Mouse (Mus musculus) embryonic facial prominence, embryonic 12.5 days (tissue): ENCODE results near the gene Pm20d1. TPM values are rescaled to one million over a fixed set of nuclear protein-coding genes. Genes with fewer than 3 reads are reported as not detected.
A peak's percentile ranks its signal among the peaks of the same experiment; 100 is the strongest.
"Not testable (repeated sequence)": the region's sequence is repeated elsewhere in the genome, so short reads cannot be mapped to it uniquely, and the experiment has no call there.

Experiments
- ATAC-seq: fragments of 200-750 bp; cut with Nextera tagmentation; 2 replicates; pipeline ENCODE4 v1.8.0; 2017; ENCODE audit not compliant: insufficient number of reproducible peaks, insufficient read depth, low FRiP score, low TSS enrichment
- H3K27ac ChIP-seq: fragments of 300-500 bp; sonication (generic); 2 replicates; pipeline ENCODE4 v1.5.1; 2016; ENCODE audit warnings: mild to moderate bottlenecking
- H3K27me3 ChIP-seq: fragments of 300-500 bp; sonication (generic); 2 replicates; pipeline ENCODE4 v1.6.1; 2016; ENCODE audit warnings: mild to moderate bottlenecking, moderate library complexity
- H3K36me3 ChIP-seq: fragments of 300-500 bp; sonication (generic); 2 replicates; pipeline ENCODE4 v1.6.1; 2016; ENCODE audit warnings: mild to moderate bottlenecking
- H3K4me1 ChIP-seq: fragments of 300-500 bp; sonication (generic); 2 replicates; pipeline ENCODE4 v1.6.1; 2016
- H3K4me2 ChIP-seq: fragments of 300-500 bp; sonication (generic); replicated peaks from 2 replicates; pipeline ENCODE4 v1.6.1; 2016; ENCODE audit warnings: mild to moderate bottlenecking, moderate library complexity
- H3K4me3 ChIP-seq: fragments of 300-500 bp; sonication (generic); 2 replicates; pipeline ENCODE4 v1.5.1; 2016; ENCODE audit warnings: mild to moderate bottlenecking
- H3K9ac ChIP-seq: fragments of 300-500 bp; sonication (generic); 2 replicates; pipeline ENCODE4 v1.6.1; 2016; ENCODE audit warnings: mild to moderate bottlenecking, moderate library complexity
- H3K9me3 ChIP-seq: fragments of 300-500 bp; sonication (generic); 2 replicates; pipeline ENCODE4 v1.6.1; 2016; ENCODE audit warnings: mild to moderate bottlenecking, moderate library complexity
- WGBS: fragments of 180-500 bp; shearing (Covaris S2); methylation state at CpG from one replicate; pipeline ENCODE4 v1.1.7; 2016; 5-methylcytosine and 5-hydroxymethylcytosine counted together
- polyA plus RNA-seq: library from polyadenylated mRNA; unstranded; fragments of >200 nt; fragmentation: Nextera tagmentation; extraction: Ambion mirVana; gene quantifications from 2 replicates; pipeline ENCODE4 v1.2.1, GENCODE M21; 2016

The Pm20d1 gene
- polyA plus RNA-seq, 1 experiment from 2014 or later = 0.32 TPM

DNA sequence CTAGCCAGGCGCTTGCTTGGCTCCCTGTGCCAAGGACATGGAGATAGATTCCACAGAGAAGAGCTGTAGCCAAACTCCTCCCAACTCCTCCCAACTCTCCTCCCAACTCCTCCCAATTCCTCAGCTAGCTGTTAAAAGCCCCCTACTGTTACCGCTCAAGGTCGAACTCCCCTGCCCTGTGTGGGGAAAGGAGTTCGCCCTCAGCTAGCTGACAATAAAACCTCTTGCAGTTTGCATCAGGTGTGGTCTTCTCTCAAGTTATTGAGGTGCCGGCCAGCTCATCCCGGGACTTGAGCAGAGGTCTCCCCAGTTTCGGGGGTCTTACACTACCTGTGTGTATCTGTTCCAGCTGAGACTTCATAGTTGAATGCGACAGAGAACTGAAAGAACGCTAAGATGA is 23.2 kb downstream of the Pm20d1 start:
- H3K4me3 ChIP-seq, H3K4me1 ChIP-seq, H3K9me3 ChIP-seq, H3K36me3 ChIP-seq, ATAC-seq, H3K9ac ChIP-seq, H3K27me3 ChIP-seq, H3K27ac ChIP-seq, H3K4me2 ChIP-seq: not testable (repeated sequence)
- WGBS = 68% methylated on average over 9 of the region's 9 CpGs

DNA sequence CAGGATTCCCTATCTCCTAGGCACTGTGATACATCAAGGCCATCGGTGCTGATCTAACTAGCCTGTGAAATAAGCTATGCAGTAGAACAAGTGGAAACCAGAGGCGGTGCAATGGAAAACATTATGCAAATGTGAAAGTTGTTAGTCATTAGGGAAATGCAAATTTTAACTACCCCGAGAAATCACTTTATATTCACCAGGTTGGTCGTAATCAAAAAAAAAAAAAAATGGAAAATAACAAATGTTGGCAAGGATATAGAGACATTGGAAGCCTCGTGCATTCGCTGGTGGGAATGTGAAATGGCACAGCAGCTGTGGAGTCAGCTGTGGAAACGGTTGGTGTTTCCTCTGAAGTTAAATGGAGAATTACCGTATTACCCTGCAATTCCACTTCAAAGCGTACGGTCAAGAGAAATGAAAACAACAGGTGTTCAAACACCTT is 23.7 kb downstream of the Pm20d1 start:
- Histone ChIP-seq H3K4me2 (no peak overlapping the region), H3K27ac (no peak overlapping the region)

DNA sequence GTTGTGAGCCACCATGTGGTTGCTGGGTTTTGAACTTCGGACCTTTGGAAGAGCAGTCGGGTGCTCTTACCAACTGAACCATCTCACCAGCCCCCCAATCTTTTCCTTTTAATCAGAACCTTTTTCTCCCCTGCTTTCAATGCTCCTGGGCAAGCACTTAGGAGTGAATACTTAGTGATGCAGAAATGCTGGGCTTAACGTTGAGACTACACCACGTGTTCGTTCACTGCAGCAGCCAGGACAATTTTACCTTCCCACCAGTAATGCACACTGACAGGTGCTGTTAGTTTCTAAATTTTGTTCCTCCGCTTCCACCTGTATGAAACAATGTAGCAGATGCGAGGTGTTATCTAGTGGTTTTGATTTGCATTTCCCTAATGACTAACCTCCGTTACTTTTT is 25.1 kb downstream of the Pm20d1 start:
- no peak for ATAC-seq
- no peak overlapping the region for H3K9ac ChIP-seq
- H3K4me2 ChIP-seq = no peak overlapping the region
- no peaks in the 10 kb centered on the region; the same call in 1 of the 2 replicates for H3K9me3 ChIP-seq
- peaks cover 4% of the 10 kb centered on the region; the same call in 1 of the 2 replicates for H3K4me1 ChIP-seq
- no peak overlapping the region for H3K4me3 ChIP-seq
- no peak overlapping the region for H3K27ac ChIP-seq
- no peaks in the 10 kb centered on the region for H3K36me3 ChIP-seq
- 70% methylated on average over 8 of the region's 8 CpGs for WGBS
- H3K27me3 ChIP-seq = no peaks in the 10 kb centered on the region

More for the DNA sequence above, 23.7 kb downstream of the Pm20d1 start:
- WGBS = 80% methylated on average over 10 of the region's 10 CpGs
- Histone ChIP-seq H3K4me1 (no peaks in the 10 kb centered on the region), H3K27me3 (no peaks in the 10 kb centered on the region), H3K36me3 (no peaks in the 10 kb centered on the region), H3K9ac (no peak overlapping the region), H3K9me3 (no peaks in the 10 kb centered on the region; the same call in 1 of the 2 replicates), H3K4me3 (no peak overlapping the region)
- no peak for ATAC-seq

DNA sequence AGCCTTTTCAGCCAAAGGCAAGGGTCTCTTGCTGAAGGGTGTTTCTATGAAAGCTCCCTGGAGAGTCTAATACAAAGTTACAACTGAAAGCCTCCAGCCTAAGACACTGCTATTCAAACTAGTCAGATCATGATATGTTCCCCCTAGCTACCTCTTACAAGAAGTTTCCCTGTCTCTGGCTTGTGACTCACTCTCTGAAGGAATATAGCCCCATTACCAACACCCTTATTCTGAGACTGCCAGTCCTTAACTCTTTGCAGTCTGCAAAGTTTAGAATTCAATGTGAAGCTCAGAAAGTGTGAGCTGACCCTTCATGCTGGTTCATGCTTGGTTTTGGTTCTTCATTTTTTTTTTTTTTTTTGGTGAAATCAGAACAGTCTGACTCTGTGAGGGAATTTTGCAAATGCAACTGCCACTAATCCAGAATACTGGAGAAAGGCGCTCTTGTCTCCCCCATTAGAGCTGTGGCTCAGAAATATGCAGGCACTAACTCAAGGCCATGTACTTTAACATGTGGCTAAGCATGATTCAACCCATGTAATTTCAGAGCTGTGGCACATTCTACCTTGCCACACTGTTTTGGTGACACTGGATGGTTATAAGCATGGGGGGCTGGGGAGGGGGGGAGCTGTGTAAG is 25.8 kb downstream of the Pm20d1 start:
- no peaks in the 10 kb centered on the region for H3K27me3 ChIP-seq
- no peak overlapping the region for H3K4me2 ChIP-seq
- H3K36me3 ChIP-seq = no peaks in the 10 kb centered on the region
- WGBS = 85% methylated on average over 1 of the region's 1 CpGs
- no peaks in the 10 kb centered on the region; the same call in 1 of the 2 replicates for H3K9me3 ChIP-seq
- no peak overlapping the region for H3K27ac ChIP-seq
- ATAC-seq = no peak
- H3K4me3 ChIP-seq = no peak overlapping the region
- H3K4me1 ChIP-seq = peaks cover 4% of the 10 kb centered on the region; the same call in 1 of the 2 replicates
- no peak overlapping the region for H3K9ac ChIP-seq

DNA sequence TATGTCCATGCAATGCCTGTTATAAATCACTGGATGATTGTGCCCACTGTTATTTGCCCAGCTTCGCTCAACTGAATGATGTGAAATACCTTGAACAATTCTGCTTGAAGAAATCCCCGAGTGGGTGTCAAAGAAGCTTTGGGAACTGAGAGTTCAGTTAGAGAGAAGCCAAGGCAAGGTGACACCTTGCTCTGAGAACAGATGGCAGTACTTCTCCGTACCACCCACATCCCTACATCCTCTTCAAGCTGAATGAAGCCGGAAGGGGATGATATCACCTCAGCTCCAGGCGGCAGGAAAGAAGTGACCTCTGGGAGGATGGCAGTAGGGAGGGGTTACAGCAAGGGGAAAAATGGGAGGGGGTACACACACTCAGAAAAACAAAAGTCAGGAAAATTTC is 26.4 kb downstream of the Pm20d1 start:
- no peak for ATAC-seq
- Histone ChIP-seq H3K9ac (no peak overlapping the region), H3K9me3 (no peaks in the 10 kb centered on the region; the same call in 1 of the 2 replicates), H3K4me2 (no peak overlapping the region), H3K27ac (no peak overlapping the region), H3K36me3 (no peaks in the 10 kb centered on the region), H3K4me1 (peaks cover 4% of the 10 kb centered on the region; the same call in 1 of the 2 replicates), H3K27me3 (no peaks in the 10 kb centered on the region), H3K4me3 (no peak overlapping the region)
- 52% methylated on average over 5 of the region's 5 CpGs for WGBS

DNA sequence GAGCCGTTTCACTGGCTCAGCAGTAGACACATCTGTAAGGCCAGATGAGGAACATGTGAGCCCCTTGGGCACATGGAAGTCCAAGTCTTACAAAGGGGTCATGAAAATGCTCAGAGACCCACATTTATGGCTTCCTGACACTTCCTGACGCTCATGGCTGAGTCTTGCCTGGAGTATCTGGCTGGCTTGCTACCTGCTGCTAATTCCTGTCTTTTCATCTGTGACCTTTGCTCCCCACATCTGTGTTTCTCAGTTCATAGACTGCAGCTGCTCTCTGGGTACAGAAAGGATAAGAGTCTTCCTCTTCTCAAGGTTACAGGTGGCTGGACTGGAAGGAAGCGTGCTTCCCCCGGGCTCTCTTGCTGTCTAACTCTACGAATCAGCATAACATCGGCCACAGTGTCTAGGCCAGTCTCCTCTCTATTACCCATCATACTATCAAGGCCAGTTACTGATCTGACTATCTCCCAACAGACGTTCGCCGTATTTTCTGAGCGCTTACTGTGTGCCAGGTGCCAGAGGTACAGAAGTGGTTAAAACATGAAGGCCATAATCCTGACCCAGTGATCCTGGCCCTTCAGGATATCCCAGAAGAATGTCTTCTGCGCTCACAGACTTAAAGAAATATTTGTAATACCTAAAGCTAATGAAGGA is 27.5 kb downstream of the Pm20d1 start:
- no peak for ATAC-seq
- WGBS = 80% methylated on average over 11 of the region's 11 CpGs
- no peaks in the 10 kb centered on the region for H3K36me3 ChIP-seq
- H3K4me1 ChIP-seq = peaks cover 11% of the 10 kb centered on the region
- no peak overlapping the region for H3K4me3 ChIP-seq
- no peak overlapping the region for H3K27ac ChIP-seq
- H3K9me3 ChIP-seq = no peaks in the 10 kb centered on the region
- no peak overlapping the region for H3K9ac ChIP-seq
- no peaks in the 10 kb centered on the region for H3K27me3 ChIP-seq
- H3K4me2 ChIP-seq = no peak overlapping the region

DNA sequence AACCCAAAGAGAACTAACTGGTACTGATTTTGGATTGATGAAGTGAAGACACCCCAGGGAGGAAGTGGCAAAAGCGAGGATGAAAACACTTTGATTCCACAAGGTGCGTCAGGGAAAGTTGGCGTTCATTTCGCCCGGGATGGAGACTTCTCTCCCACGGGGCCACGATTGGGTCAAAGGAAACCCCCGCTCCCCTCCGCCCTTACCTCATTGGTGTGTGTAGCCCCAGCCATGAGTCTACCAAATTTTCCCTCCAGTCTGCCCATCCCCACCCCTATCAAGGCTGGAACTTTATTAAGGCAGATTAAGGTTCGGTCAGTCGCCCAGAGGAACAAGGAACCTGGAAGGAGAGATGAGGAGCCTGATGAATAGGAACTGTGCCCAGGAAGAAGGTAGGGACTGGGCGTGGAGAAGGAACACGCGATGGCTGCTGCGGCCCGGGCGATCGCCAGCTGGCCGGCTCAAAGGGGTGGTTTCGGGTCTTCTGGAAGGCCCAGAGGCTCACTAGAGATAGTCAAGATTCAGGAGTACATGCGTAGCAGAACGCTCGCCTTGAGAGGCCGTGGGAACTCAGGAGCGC is 30.1 kb downstream of the Pm20d1 start, which contains the start of gene Slc41a1:
Gene Slc41a1, plus strand, starts transcription at position 287 of the 580 bp plus-strand sequence.
- ATAC-seq = peak; percentile 32; the same call in 1 of the 2 replicates
- Histone ChIP-seq H3K4me2 (peak within 1 kb of the TSS; percentile 62), H3K36me3 (peaks cover 16% of the 10 kb centered on the region; the same call in 1 of the 2 replicates), H3K9me3 (no peaks in the 10 kb centered on the region), H3K27ac (peak within 1 kb of the TSS; percentile 86), H3K4me1 (peaks cover 23% of the 10 kb centered on the region), H3K27me3 (no peaks in the 10 kb centered on the region), H3K9ac (peak within 1 kb of the TSS; percentile 78), H3K4me3 (peak within 1 kb of the TSS; percentile 71)
- 2% methylated on average over 25 of the region's 25 CpGs for WGBS

DNA sequence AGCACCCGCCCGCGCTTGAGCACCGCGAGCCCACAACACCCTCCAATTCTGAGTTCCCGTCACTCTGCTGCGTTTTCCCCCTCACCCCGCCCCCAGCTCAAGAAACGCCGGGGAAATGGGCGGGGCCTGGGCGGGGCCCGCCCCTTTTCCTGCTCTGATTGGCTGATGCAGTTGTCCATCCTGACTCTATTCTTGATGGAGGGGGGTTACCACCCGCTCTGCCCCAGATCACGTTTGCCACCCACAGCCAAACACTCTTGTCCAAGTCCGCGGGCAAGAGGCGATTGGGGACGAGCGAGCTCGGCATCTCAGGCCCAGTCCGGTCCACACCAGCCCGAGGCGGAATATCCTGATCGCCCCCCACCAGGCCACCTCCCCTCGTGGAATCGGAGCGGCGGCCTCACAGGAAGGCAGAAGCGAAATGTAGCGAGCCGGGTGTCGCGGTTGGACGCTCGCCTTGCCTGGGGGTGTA is 30.6 kb downstream of the Pm20d1 start:
- ATAC-seq = peak; percentile 89
- Histone ChIP-seq H3K36me3 (peaks cover 16% of the 10 kb centered on the region; the same call in 1 of the 2 replicates), H3K4me3 (peak overlapping the region; percentile 71), H3K27ac (peak overlapping the region; percentile 86), H3K9me3 (no peaks in the 10 kb centered on the region), H3K27me3 (no peaks in the 10 kb centered on the region), H3K4me2 (peak overlapping the region; percentile 62), H3K4me1 (peaks cover 23% of the 10 kb centered on the region), H3K9ac (peak overlapping the region; percentile 78)
- WGBS = under 1% methylated on average over 36 of the region's 36 CpGs

DNA sequence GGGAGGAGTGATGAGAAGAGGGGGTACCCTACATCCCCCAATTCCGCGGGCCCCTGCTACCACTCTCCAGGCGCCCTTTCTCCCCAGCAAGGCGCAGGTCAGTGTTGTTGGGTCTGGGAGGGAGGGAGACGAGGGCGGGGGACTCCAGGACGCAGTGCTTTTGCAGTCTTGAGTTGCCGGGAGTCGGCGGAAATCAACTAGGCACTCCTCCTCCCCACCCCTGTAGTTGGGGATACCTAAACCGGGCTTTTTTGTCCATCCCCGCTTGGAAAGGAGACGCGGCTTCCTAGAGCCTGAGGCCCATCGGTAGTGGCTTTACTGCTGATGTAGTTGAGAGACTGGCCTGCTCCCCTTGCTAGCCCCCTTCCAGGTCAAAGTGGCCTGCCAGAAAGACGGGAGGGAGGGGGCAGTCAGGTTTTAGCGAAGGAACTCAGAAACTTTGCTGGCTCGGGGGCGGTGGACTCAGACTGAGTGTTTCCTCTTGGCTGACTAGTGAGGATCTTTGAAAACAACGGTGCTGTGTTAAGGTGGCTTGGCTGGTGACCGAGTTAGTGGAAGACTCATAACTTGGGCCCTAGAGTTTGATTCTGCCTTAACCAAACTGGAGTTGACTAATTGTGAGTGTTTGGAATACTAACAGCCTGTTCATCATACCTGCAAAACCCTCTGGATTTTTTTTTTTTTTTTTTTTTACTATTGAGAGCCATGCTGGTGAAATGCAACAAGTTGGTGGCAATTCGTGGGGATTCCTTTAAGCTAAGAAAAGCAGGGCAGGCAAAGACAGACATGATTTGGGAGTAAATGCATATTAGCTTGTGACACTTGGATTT is 31.3 kb downstream of the Pm20d1 start:
- Histone ChIP-seq H3K27ac (peak overlapping the region; percentile 86), H3K9ac (peak overlapping the region; percentile 78), H3K4me2 (peak overlapping the region; percentile 62), H3K4me1 (peaks cover 26% of the 10 kb centered on the region), H3K9me3 (no peaks in the 10 kb centered on the region), H3K36me3 (peaks cover 18% of the 10 kb centered on the region), H3K4me3 (peak overlapping the region; percentile 71), H3K27me3 (no peaks in the 10 kb centered on the region)
- peak; percentile 52 for ATAC-seq
- 1% methylated on average over 21 of the region's 22 CpGs for WGBS

DNA sequence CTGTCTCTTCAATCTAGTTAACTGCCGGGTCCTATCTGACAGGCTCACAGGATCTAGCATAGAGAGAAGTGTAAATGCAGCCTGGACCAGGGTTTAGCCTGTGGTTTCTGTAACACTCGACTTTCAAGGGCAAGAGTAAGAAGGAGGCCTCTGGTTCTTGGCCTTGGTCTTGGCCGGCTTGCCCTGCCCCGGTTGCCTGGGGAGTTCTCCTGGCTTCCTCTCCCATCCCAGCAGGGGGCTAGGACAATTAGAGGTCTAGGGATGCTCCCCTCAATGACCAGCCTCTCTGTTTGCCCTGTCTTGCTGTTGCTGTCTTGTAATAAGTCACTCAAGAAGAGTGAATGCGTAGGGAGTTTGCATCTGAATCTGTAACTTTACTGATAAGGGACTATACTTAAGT is 32.1 kb downstream of the Pm20d1 start:
- H3K36me3 ChIP-seq = peaks cover 24% of the 10 kb centered on the region
- no peak for ATAC-seq
- H3K27me3 ChIP-seq = no peaks in the 10 kb centered on the region
- H3K27ac ChIP-seq = no peak overlapping the region
- H3K9ac ChIP-seq = peak overlapping the region; percentile 40; the same call in 1 of the 2 replicates
- H3K4me1 ChIP-seq = peaks cover 28% of the 10 kb centered on the region
- H3K4me3 ChIP-seq = peak overlapping the region; percentile 71
- H3K9me3 ChIP-seq = no peaks in the 10 kb centered on the region
- H3K4me2 ChIP-seq = peak overlapping the region; percentile 62
- 38% methylated on average over 5 of the region's 5 CpGs for WGBS

DNA sequence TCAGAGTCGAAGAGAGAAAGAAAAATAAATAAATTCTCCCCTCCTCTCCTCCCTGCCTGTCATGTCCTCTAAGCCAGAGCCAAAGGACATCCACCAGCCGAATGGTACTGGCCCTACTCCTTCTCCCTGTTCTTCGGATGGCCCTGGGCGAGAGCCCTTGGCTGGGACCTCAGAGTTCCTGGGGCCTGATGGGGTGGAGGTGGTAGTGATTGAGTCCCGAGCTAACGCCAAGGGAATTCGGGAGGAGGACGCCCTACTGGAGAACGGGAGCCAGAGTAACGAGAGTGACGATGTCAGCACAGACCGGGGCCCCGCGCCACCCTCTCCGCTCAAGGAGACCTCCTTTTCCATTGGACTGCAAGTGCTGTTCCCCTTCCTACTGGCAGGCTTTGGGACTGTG is 33.4 kb downstream of the Pm20d1 start:
- Histone ChIP-seq H3K9me3 (no peaks in the 10 kb centered on the region), H3K9ac (no peak overlapping the region), H3K36me3 (peaks cover 24% of the 10 kb centered on the region), H3K27me3 (no peaks in the 10 kb centered on the region), H3K4me1 (peaks cover 28% of the 10 kb centered on the region), H3K4me3 (no peak overlapping the region), H3K27ac (no peak overlapping the region), H3K4me2 (no peak overlapping the region)
- WGBS = 81% methylated on average over 15 of the region's 15 CpGs
- ATAC-seq = no peak
